Mouse (Mus musculus) heart, postnatal 0 days (tissue): Measurements from ENCODE around the gene Robo1.

Experiments
- CTCF ChIP-seq: IDR thresholded peaks from 2 replicates; pipeline ENCODE4 v1.5.1; 2016; ENCODE audit warnings: antibody characterized with exemption, control low read depth, low read depth
- EP300 ChIP-seq: IDR thresholded peaks from 2 replicates; pipeline ENCODE4 v1.6.1; 2016; ENCODE audit warnings: antibody characterized with exemption, low read depth

GRCm38 (mm10) chr16:72798405-72798949, 490.4 kb downstream of the Robo1 start:
- TF ChIP-seq CTCF (no peak), EP300 (no peak)
